Mouse (Mus musculus): ENCODE measurements around the gene Mrto4.
"Not testable (repeated sequence)": the region's sequence is repeated elsewhere in the genome, so short reads cannot be mapped to it uniquely, and the experiment has no call there.

The Mrto4 gene

DNA sequence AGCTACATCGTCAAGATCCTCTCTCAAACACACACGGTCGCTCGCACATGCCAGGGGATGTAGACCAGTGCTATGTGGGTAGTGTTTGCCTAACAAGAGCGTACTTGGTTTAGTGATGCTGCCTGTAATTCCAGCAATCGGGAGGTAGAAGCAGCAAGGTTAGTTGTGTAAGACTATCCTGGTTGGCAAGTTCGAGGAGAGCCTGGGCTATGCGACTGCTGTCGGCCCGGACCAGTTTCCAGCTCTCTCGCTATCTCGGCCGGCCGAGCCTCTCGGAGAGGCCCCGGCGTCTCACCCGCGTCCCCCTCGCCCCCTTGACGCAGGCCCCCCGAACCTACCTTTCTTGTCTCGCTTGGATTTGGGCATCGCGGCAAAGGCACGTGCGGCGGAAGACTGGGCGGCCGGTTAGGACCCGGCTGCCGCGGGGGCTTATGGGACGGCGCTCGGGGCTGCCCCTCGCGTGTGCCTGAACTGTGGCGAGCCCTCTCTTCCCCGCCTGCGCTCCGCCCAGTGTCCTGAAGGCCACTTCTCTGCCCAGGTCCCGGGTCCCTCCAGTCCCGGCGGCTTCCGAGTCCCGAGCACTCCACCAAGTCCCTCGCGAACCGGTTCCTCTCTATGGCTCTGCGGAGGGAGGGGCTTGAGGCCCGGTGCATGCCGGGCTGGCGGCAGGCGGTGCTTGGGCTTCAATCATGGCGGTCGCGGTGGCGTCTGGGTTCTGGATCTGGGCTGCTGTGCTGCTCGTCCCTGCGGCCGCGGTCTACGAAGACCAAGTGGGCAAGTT is at the start of gene Mrto4, which contains the start of the genes Emc1 and Ubr4:
Gene Mrto4 (minus strand): TSS at position 646 of the 781 bp plus-strand sequence.
Gene Emc1 (plus strand): TSS at position 657 of the 781 bp plus-strand sequence.
Gene Ubr4 (plus strand): TSS at position 679 of the 781 bp plus-strand sequence.
- in situ Hi-C loops (cut with MboI, MseI): no loop called here

DNA sequence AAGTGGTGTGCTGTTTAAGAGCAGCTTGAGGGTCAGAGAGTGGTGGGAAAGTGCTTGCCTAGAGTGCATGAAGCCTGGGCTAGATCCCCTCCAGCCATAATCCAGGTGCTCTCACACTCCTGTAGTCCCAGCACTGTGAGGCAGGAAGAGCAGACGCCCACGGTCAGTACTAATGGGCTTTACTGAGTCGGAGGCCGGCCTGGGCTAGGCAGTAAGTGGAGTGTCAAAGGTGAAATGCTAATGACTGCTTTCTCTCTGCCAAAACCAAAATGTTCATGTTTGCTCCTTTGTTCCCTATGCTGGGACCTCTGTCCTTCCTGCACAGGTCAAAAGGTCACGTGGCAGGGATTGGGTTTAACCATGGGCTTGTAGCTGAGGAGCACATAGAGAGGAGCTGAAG is 48.1 kb upstream of the Mrto4 start:
- in situ Hi-C loops (cut with MboI, MseI): no loop called here

GRCm38 (mm10) chr4:139395431-139395830 is 43.1 kb upstream of the Mrto4 start:
- in situ Hi-C loops (cut with MboI, MseI): no loop called here

DNA sequence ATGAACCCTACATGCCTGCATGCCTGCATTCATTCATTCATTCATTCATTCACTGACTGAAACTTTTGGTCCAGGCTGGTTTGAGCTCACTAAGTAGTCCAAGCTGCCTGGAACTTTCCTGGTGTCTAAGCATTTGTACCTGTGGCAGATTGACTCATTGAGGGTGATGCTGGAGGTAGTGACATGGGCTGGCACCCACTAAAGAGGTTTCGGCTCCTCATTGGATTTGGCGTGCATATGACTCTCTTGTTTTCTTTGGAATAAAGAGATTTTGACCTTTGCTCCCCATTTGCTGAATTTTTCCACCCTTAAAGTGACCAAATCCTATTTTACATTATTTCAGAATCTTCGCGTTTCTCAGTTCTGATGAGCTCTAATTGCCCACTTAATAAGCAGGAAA is 37.2 kb upstream of the Mrto4 start:
- in situ Hi-C loops (cut with MboI, MseI): no loop called here

- in situ Hi-C loops (cut with MboI, MseI): no loop called here
These were observed 34.5 kb upstream of the Mrto4 start for GRCm38 (mm10) chr4:139386869-139387319.

- in situ Hi-C loops (cut with MboI, MseI): not testable (repeated sequence)
These were observed 33.5 kb upstream of the Mrto4 start for GRCm38 (mm10) chr4:139385841-139386240.

GRCm38 (mm10) chr4:139382231-139382630 is 29.9 kb upstream of the Mrto4 start:
- in situ Hi-C loops (cut with MboI, MseI): no loop called here

DNA sequence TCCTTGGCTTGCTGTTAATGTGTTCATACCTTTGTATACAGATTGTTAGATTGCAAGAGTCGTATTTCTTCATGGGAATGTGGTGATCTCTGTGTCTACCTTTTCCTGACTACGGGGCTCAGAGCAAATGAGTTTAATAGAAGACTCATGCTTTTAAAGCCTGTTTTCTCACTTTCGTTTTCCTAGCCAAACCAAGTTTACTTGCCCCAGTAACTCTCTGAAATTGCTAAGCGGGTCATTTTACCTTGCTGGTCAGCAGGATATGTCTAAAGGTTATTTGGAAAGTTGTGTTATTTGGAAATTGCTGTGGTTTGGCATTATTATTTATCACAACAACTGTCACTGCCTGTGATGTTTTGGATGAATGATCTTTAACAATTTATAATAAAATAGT is 29.1 kb upstream of the Mrto4 start:
- in situ Hi-C loops (cut with MboI, MseI): no loop called here

- in situ Hi-C loops (cut with MboI, MseI): no loop called here
These were observed 28.5 kb upstream of the Mrto4 start for GRCm38 (mm10) chr4:139380775-139381451.

- in situ Hi-C loops (cut with MboI, MseI): no loop called here
These were observed 27.9 kb upstream of the Mrto4 start for GRCm38 (mm10) chr4:139380207-139380748.

- in situ Hi-C loops (cut with MboI, MseI): no loop called here
These were observed 27.3 kb upstream of the Mrto4 start for GRCm38 (mm10) chr4:139379719-139380118.

- in situ Hi-C loops (cut with MboI, MseI): no loop called here
These were observed 21.2 kb upstream of the Mrto4 start for GRCm38 (mm10) chr4:139373531-139373930.

- in situ Hi-C loops (cut with MboI, MseI): no loop called here
These were observed 20.8 kb upstream of the Mrto4 start for GRCm38 (mm10) chr4:139373130-139373529.

GRCm38 (mm10) chr4:139368038-139368437 is 15.7 kb upstream of the Mrto4 start:
- in situ Hi-C loops (cut with MboI, MseI): no loop called here

- in situ Hi-C loops (cut with MboI, MseI): no loop called here
These were observed 15.0 kb upstream of the Mrto4 start for GRCm38 (mm10) chr4:139367336-139367735.

- in situ Hi-C loops (cut with MboI, MseI): no loop called here
These were observed 8.6 kb upstream of the Mrto4 start for GRCm38 (mm10) chr4:139360761-139361548.

DNA sequence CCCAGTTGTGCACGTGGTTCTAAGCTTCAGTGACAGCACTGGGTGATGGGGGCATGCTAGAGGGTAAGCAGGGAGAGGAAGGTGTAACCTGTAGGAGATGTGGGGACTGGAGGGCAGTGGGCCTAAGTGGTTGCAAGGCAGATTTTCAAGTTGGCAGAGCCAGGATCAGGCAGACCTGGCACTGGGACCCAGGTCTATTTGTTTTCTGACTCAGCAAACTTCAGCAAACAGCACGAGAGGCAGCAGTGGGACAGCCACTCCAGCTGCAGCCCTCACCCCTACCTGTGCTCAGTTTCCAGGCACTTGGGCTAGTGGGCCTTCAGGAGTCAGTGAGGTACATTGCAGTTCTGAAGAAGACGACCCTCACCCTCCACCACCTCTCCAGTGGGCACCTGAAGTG is 4.8 kb upstream of the Mrto4 start:
- in situ Hi-C loops (cut with MboI, MseI): no loop called here

DNA sequence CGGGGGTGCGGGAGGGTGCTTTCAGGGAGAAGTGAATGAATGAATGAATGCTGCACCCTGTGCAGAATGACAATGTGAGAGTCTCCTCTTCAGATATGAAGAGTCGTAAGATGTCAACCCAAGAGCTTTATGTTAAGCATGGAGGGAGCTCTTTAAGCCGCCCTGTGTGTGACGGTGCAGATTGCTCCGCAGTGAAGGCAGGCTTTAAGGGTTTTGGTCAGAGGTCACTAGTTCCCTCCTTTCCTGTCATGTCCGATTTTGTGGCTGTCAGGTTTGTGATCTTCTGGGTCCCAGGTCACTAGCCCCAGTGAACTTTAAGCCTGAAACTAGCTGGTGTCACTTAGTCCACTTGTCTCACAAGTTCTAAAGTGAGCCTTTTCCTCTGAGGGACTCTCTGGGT is 456 bp upstream of the Mrto4 start:
- in situ Hi-C loops (cut with MboI, MseI): no loop called here

DNA sequence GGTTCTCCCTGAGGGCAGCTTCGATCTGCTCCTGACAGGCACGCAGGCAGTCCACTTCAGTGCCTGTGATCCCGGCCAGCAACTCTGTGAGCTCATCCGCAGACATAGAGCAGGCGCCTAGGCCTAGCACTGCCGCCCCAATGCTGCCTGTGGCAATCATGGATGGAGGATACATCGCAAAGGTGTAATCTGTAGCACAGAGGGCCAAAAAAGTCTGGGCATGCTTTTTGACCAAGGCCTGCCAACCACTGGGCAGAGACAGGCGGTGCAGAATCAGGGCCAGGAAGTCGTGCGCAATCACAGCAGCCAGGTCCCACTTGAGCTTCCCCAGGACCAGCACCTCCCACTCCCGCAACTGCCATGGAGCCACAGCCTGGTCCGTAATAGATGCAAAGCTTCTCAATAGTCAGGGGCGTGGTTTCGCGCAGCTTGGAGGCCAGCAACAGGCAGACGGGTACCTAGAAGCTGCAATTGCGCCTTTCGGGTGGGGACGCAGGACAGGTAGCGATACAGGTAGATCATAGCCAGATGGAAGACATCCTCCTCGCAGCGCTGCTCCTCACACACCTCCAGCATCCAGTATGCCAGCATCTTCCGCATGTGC is 6.9 kb downstream of the Mrto4 start:
- in situ Hi-C loops (cut with MboI, MseI): no loop called here

DNA sequence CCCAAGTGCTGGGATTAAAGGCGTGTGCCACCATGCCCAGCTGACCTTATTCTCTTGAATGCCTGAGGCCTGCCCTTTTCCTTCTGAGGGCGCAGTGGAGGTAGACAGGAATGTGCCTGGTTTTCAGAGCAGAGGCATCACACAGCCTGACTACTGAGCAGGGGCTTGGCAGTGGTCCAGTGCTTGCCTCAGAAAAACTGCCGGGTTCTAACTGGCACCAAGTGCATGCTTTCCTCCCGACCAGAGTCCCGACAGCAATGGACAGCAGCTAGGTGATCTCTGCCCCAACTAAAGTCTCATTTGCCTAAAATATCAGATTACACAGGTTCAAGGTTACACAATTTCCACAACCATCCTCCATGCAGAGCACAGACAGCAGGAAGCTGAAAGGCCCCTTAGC is 8.7 kb downstream of the Mrto4 start:
- in situ Hi-C loops (cut with MboI, MseI): no loop called here

GRCm38 (mm10) chr4:139341556-139342233 is 10.7 kb downstream of the Mrto4 start:
- in situ Hi-C loops (cut with MboI, MseI): no loop called here
